Mouse (Mus musculus) olfactory bulb, adult 2 months (tissue): ENCODE results near the gene Epor.

Source experiments
- CTCF ChIP-seq: fragments of 200-500 bp; IDR thresholded peaks from 2 replicates; pipeline ENCODE4 v1.5.1; 2012; ENCODE audit warnings: low read depth, mild to moderate bottlenecking, low read length, moderate library complexity; ENCODE audit not compliant: insufficient read depth
- POLR2A ChIP-seq: fragments of 200-500 bp; IDR thresholded peaks from 2 replicates; pipeline ENCODE4 v1.6.1; 2012; ENCODE audit warnings: mild to moderate bottlenecking, low read depth, low read length, moderate library complexity; ENCODE audit not compliant: insufficient read depth

DNA sequence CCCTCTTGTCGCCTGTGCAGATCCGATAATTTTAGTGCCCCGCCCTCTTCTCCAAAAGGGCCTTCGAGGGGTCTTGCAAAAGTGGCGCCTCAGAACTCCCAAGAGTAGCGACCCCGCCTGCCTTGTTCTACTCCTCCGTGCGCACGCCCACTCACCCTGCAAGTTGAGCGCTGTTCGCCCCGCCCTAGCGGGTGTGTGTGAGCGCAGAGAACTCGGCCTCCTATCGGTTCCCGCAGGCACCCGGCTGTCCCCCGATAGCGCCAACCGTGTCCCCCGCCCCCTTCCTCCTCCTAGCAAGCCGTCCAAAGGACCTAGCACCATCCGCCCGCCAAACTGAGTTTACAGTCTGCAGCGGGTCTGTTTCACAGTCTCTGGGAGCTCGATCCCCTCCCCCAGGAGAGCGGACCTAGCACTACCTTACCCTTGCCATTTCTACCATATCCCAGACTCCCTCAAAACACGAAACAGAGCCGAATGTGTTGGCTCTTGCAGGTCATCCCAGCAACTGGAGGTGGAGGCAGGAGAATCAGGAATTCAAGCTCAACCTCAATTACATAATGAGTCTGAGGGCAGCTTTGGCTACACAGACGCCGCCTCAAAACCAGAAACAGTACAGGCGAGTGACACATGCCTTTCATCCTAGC is 768 bp downstream of the Epor start:
- TF ChIP-seq CTCF (no peak), POLR2A (no peak)
